Mouse (Mus musculus) cerebellum, postnatal 25 days (tissue): ENCODE data around the gene Srpk1.
A peak's percentile ranks its signal among the peaks of the same experiment; 100 is the strongest.

Experiments used
- DNase-seq, 2 experiments: peaks; one replicate each; pipeline ENCODE4 v3.0.0; 2021; ENCODE audit warnings: mixed read lengths in 2 of 2

Srpk1 gene

GRCm38 (mm10) chr17:28553040-28553793 is 69.3 kb downstream of the Srpk1 start:
- peak; percentile 66 to 77 for DNase-seq

DNA sequence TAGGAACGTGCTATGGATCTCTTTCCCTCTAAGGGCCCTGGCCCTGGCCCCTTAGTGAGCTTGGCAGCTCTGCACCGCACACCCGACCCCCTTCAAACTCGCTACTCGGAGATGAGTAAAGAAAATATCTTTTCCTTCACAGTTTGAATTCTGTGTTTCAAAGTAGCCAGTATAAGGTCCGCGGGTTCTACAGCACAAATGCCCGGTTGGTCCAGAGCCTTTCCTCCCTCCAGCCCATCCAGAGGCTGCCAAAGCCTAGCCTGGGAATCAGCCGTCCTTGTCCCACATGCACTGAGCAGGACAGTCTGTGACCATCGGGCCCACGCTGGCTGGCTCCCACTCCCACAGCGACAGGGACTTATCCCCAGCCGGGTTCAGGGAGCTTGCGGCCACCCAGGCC is 73.4 kb downstream of the Srpk1 start, which contains the start of gene Clpsl2:
Clpsl2 (plus strand) TSS at position 301 of the 400 bp plus-strand sequence.
- no peak for DNase-seq

DNA sequence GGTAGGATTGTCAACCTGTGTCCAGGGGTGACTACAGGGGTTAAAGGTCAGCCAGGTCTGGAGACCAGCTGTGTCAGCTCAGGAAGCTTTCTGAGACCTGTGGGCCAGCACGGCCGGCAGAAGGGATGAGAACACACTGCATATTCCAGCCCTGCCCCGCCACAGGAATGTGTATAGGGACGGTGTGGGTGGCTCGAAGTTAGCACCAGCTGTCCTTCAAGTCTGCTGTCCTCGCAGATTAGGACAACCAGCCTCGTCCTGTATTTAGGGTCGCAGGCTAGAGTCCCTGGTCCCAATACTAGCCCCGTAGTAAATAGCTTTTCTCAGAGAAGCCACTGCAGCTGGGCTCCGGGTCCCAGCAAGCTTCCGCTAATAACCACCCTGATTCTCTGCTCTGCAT is 74.0 kb downstream of the Srpk1 start:
- DNase-seq, result no peak

DNA sequence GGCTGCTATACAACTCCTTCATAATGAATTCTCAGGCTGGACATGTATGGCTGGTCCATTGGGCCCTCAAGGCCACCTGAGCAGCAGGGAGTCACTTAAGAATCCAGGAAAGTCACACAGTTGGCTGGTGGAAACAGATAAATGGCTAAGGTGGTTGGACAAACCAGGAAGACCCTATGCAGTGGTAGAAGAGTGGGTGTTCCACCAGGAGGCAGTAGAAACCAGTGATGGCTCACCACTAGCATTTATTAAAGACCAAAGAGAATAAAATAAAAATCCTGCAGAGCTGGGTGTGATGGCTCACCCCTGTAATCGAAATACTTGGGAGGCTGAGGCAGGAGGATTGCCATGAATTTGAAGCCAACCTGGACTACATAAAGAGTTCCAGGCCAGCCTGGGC is 75.6 kb downstream of the Srpk1 start:
- DNase-seq, result no peak

GRCm38 (mm10) chr17:28537881-28538280 is 84.6 kb downstream of the Srpk1 start:
- no peak for DNase-seq
